8 mouse cellular contexts compared by ENCODE assay signal in genomic region chr7:60492028-60492995, GRCm38 (mm10).
A peak's percentile ranks its signal among the peaks of the same experiment; 100 is the strongest.
DNase-seq lines count a peak whose midpoint lies in the region; ATAC-seq lines count a peak whose summit lies in the region.
"Not testable (repeated sequence)": the region's sequence is repeated elsewhere in the genome, so short reads cannot be mapped to it uniquely, and the experiment has no call there.

No protein-coding gene starts in this region.

- not testable (repeated sequence) for H3K9ac ChIP-seq in intestine, embryonic 14.5 days (ENCODE audit: low read length)
- H3K9ac ChIP-seq in neural tube, embryonic 15.5 days (replicated peaks): 0 out of 2 replicates have a peak overlapping the region, but pooled peaks have one; percentile 20

- 15% methylated on average over 39 of the region's 39 CpGs for WGBS in intestine, embryonic 14.5 days
- 17% methylated on average over 39 of the region's 39 CpGs for WGBS in neural tube, embryonic 15.5 days

- not testable (repeated sequence) for H3K27me3 ChIP-seq in intestine, embryonic 14.5 days (replicated peaks; ENCODE audit: control insufficient read depth, insufficient read depth, low read length); neural tube, embryonic 15.5 days (replicated peaks)

- H3K9me3 ChIP-seq in intestine, embryonic 14.5 days (ENCODE audit: control insufficient read depth, low read length); neural tube, embryonic 15.5 days (replicated peaks): not testable (repeated sequence)

- peak; percentile 32 for DNase-seq in adrenal gland, postnatal 25 days
- peak; percentile 53 for DNase-seq in embryo, embryonic 9.5 days (ENCODE audit: extremely low spot score)
- peak; percentile 93 for DNase-seq in heart, adult 11 months
- DNase-seq in intestine, embryonic 14.5 days (ENCODE audit: low spot score): peak; percentile 74
- peak; percentile 37 to 53 for DNase-seq in layer of hippocampus, postnatal 36 days
- peak; percentile 26 to 40 for DNase-seq in lung, adult 18-20 months
- peak; percentile 23 for DNase-seq in urinary bladder, postnatal 14 days (ENCODE audit: low spot score)

- ATAC-seq in intestine, embryonic 14.5 days (replicated peaks; ENCODE audit: low FRiP score, low TSS enrichment, low read depth): peak; percentile 88
- peak; percentile 99 for ATAC-seq in neural tube, embryonic 15.5 days (ENCODE audit: low FRiP score)

- H3K4me3 ChIP-seq in intestine, embryonic 14.5 days (ENCODE audit: low read depth, low read length): peak overlapping the region; percentile 27
- peak overlapping the region; percentile 39 for H3K4me3 ChIP-seq in neural tube, embryonic 15.5 days (replicated peaks)

- not testable (repeated sequence) for H3K4me1 ChIP-seq in intestine, embryonic 14.5 days (replicated peaks; ENCODE audit: control insufficient read depth, insufficient read depth, low read length); neural tube, embryonic 15.5 days

- H3K36me3 ChIP-seq in intestine, embryonic 14.5 days (ENCODE audit: control insufficient read depth, insufficient read depth, low read length); neural tube, embryonic 15.5 days: not testable (repeated sequence)

- peak overlapping the region; percentile 29 for H3K4me2 ChIP-seq in intestine, embryonic 14.5 days (ENCODE audit: low read length)
- H3K4me2 ChIP-seq in neural tube, embryonic 15.5 days: peak overlapping the region; percentile 44

- H3K27ac ChIP-seq in intestine, embryonic 14.5 days (ENCODE audit: low read depth): not testable (repeated sequence)
- peak overlapping the region; percentile 51; the same call in 1 of the 2 replicates for H3K27ac ChIP-seq in neural tube, embryonic 15.5 days (replicated peaks)

Comparison
In these comparisons a context has a peak if more than half of its experiments do, and no peak if none do; other contexts are left out.
1. DNase-seq: peak in every context shown above with its lines; median percentile 93 in heart, adult 11 months; 74 in intestine, embryonic 14.5 days; 53 in embryo, embryonic 9.5 days; 45 in layer of hippocampus, postnatal 36 days; 33 in lung, adult 18-20 months; 32 in adrenal gland, postnatal 25 days; 23 in urinary bladder, postnatal 14 days.